Mouse (Mus musculus): Measurements from ENCODE around the gene Abcb1b. TPM values are rescaled to one million over a fixed set of nuclear protein-coding genes. Genes with fewer than 3 reads are reported as not detected.
"Not testable (repeated sequence)": the region's sequence is repeated elsewhere in the genome, so short reads cannot be mapped to it uniquely, and the experiment has no call there.

The Abcb1b gene
- polyA plus RNA-seq, 1 experiment, result 13.3 TPM

GRCm38 (mm10) chr5:8861811-8862210, 63.9 kb downstream of the Abcb1b start:
- Histone ChIP-seq H3K4me1 (ENCODE audit: control insufficient read depth, insufficient read depth, low read length) (no peaks in the 10 kb centered on the region), H3K27ac (ENCODE audit: insufficient read depth, low read length) (no peak overlapping the region), H3K4me3 (ENCODE audit: insufficient read depth, low read length) (no peak overlapping the region)
- TF ChIP-seq POLR2A (IDR thresholded peaks at IDR 0.05; ENCODE audit: low read depth, low read length) (no peak), CTCF (IDR thresholded peaks at IDR 0.05; ENCODE audit: borderline replicate concordance, insufficient read depth, low read length) (no peak)

DNA sequence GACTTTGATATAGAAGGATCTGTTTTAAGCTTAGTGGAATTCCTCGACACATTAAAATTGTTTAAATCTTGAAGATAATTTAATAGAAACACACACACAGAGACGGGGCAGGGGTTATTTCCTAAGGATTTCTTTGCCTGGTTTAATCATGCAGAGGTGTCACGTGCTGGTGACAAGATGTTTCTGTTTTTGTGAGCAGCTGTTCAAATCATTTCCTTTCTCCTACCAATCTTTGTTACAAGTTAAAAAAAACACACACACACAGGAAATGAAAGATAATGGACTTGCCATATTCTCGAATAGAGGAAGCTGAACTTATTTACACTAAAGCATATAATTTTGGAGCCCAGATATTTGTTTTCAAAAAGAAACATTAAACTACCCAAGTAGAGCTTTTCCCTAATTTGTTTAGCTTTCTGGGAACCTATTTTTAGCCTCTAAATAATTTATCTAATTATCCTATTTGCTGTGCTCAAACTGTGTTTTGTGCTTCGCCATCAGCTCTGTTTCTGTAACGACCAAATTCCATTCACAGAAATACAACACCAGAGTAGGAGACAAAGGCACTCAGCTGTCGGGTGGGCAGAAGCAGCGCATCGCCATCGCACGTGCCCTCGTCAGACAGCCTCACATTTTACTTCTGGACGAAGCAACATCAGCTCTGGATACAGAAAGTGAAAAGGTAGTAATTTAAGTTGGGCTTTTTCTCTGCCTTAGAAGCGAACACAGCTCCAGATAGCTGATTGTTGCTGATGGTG, 65.8 kb downstream of the Abcb1b start:
- H3K4me1 ChIP-seq (ENCODE audit: control insufficient read depth, insufficient read depth, low read length), result no peaks in the 10 kb centered on the region
- H3K27ac ChIP-seq (ENCODE audit: insufficient read depth, low read length), result no peak overlapping the region
- TF ChIP-seq CTCF (IDR thresholded peaks at IDR 0.05; ENCODE audit: borderline replicate concordance, insufficient read depth, low read length) (no peak), POLR2A (IDR thresholded peaks at IDR 0.05; ENCODE audit: low read depth, low read length) (no peak)
- H3K4me3 ChIP-seq (ENCODE audit: insufficient read depth, low read length), result no peak overlapping the region

GRCm38 (mm10) chr5:8865630-8866029, 67.7 kb downstream of the Abcb1b start:
- H3K4me1 ChIP-seq (ENCODE audit: control insufficient read depth, insufficient read depth, low read length); H3K4me3 ChIP-seq (ENCODE audit: insufficient read depth, low read length); H3K27ac ChIP-seq (ENCODE audit: insufficient read depth, low read length): not testable (repeated sequence)

- H3K4me1 ChIP-seq (ENCODE audit: control insufficient read depth, insufficient read depth, low read length), result no peaks in the 10 kb centered on the region
- H3K27ac ChIP-seq (ENCODE audit: insufficient read depth, low read length), result no peak overlapping the region
- no peak overlapping the region for H3K4me3 ChIP-seq (ENCODE audit: insufficient read depth, low read length)
- TF ChIP-seq POLR2A (IDR thresholded peaks at IDR 0.05; ENCODE audit: low read depth, low read length) (no peak), CTCF (IDR thresholded peaks at IDR 0.05; ENCODE audit: borderline replicate concordance, insufficient read depth, low read length) (no peak)
These were observed 68.4 kb downstream of the Abcb1b start for GRCm38 (mm10) chr5:8866366-8866765.

- Histone ChIP-seq H3K4me1 (ENCODE audit: control insufficient read depth, insufficient read depth, low read length) (no peaks in the 10 kb centered on the region), H3K4me3 (ENCODE audit: insufficient read depth, low read length) (no peak overlapping the region), H3K27ac (ENCODE audit: insufficient read depth, low read length) (no peak overlapping the region)
- TF ChIP-seq CTCF (IDR thresholded peaks at IDR 0.05; ENCODE audit: borderline replicate concordance, insufficient read depth, low read length) (no peak), POLR2A (IDR thresholded peaks at IDR 0.05; ENCODE audit: low read depth, low read length) (no peak)
These were observed 70.1 kb downstream of the Abcb1b start for GRCm38 (mm10) chr5:8868019-8868418.

- no peak overlapping the region for H3K4me3 ChIP-seq (ENCODE audit: insufficient read depth, low read length)
These were observed 75.3 kb downstream of the Abcb1b start for GRCm38 (mm10) chr5:8872979-8873915.

GRCm38 (mm10) chr5:8877086-8877485, 79.1 kb downstream of the Abcb1b start:
- Histone ChIP-seq H3K27ac (ENCODE audit: insufficient read depth, low read length) (no peak overlapping the region), H3K4me1 (ENCODE audit: control insufficient read depth, insufficient read depth, low read length) (no peaks in the 10 kb centered on the region), H3K4me3 (ENCODE audit: insufficient read depth, low read length) (no peak overlapping the region)
- TF ChIP-seq POLR2A (IDR thresholded peaks at IDR 0.05; ENCODE audit: low read depth, low read length) (no peak), CTCF (IDR thresholded peaks at IDR 0.05; ENCODE audit: borderline replicate concordance, insufficient read depth, low read length) (no peak)

More at GRCm38 (mm10) chr5:8872979-8873915, 75.3 kb downstream of the Abcb1b start:
- Histone ChIP-seq H3K27ac (ENCODE audit: insufficient read depth, low read length) (no peak overlapping the region), H3K4me1 (ENCODE audit: control insufficient read depth, insufficient read depth, low read length) (no peaks in the 10 kb centered on the region)
- no peak for TF ChIP-seq CTCF (IDR thresholded peaks at IDR 0.05; ENCODE audit: borderline replicate concordance, insufficient read depth, low read length)

DNA sequence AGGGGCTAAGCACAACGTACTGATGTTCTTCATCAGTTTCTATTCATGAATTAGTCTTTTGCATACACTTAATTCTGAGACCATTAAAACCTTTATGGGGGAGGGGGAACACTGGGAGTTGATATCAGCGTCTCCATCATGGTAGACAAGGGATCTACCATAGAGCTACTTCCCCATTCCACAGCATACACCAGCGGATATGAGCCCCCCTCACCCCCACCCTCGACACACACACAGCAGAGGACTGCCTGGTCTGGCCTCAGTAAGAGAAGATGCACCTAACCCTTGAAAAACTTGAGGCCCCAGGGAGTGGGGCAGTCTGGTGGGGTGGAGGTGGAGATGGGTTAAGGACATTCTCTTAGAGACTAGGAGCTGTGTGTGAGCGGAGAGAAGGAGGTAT, 79.9 kb downstream of the Abcb1b start:
- TF ChIP-seq POLR2A (IDR thresholded peaks at IDR 0.05; ENCODE audit: low read depth, low read length) (no peak), CTCF (IDR thresholded peaks at IDR 0.05; ENCODE audit: borderline replicate concordance, insufficient read depth, low read length) (no peak)
- no peak overlapping the region for H3K4me3 ChIP-seq (ENCODE audit: insufficient read depth, low read length)
- no peak overlapping the region for H3K27ac ChIP-seq (ENCODE audit: insufficient read depth, low read length)
- no peaks in the 10 kb centered on the region for H3K4me1 ChIP-seq (ENCODE audit: control insufficient read depth, insufficient read depth, low read length)

GRCm38 (mm10) chr5:8885837-8886236, 87.9 kb downstream of the Abcb1b start:
- no peak for TF ChIP-seq CTCF (IDR thresholded peaks at IDR 0.05; ENCODE audit: borderline replicate concordance, insufficient read depth, low read length)
- no peak for TF ChIP-seq POLR2A (IDR thresholded peaks at IDR 0.05; ENCODE audit: low read depth, low read length)
- H3K4me1 ChIP-seq (ENCODE audit: control insufficient read depth, insufficient read depth, low read length), result no peaks in the 10 kb centered on the region
- no peak overlapping the region for H3K4me3 ChIP-seq (ENCODE audit: insufficient read depth, low read length)
- no peak overlapping the region for H3K27ac ChIP-seq (ENCODE audit: insufficient read depth, low read length)
